Mouse (Mus musculus) hindbrain, postnatal 0 days (tissue): ENCODE results near the gene Hnrnpul2. TPM values are rescaled to one million over a fixed set of nuclear protein-coding genes. Genes with fewer than 3 reads are reported as not detected.
A peak's percentile ranks its signal among the peaks of the same experiment; 100 is the strongest.

Source experiments
- ATAC-seq: fragments of 200-750 bp; cut with Nextera tagmentation; 2 replicates; pipeline ENCODE4 v1.8.0; 2017; ENCODE audit warnings: mild to moderate bottlenecking, moderate TSS enrichment, moderate library complexity
- DNase-seq: peaks from one replicate; pipeline ENCODE4 v3.0.0-alpha.2; 2015; ENCODE audit warnings: low spot score
- H3K27ac ChIP-seq: fragments of 300-500 bp; sonication (generic); 2 replicates; pipeline ENCODE4 v1.5.1; 2014; ENCODE audit warnings: mild to moderate bottlenecking
- H3K27me3 ChIP-seq: fragments of 300-500 bp; sonication (generic); 2 replicates; pipeline ENCODE4 v1.6.1; 2014; ENCODE audit warnings: low read length, mixed read lengths; ENCODE audit not compliant: insufficient read depth
- H3K36me3 ChIP-seq: fragments of 300-500 bp; sonication (generic); 2 replicates; pipeline ENCODE4 v1.6.1; 2014; ENCODE audit warnings: low read length, mixed read lengths; ENCODE audit not compliant: insufficient read depth
- H3K4me1 ChIP-seq: fragments of 300-500 bp; sonication (generic); 2 replicates; pipeline ENCODE4 v1.6.1; 2014; ENCODE audit warnings: antibody characterized with exemption, low read length, mixed read lengths; ENCODE audit not compliant: insufficient read depth
- H3K4me2 ChIP-seq: fragments of 300-500 bp; sonication (generic); 2 replicates; pipeline ENCODE4 v1.6.1; 2014; ENCODE audit warnings: low read depth, mild to moderate bottlenecking, low read length, moderate library complexity, mixed read lengths
- H3K4me3 ChIP-seq: fragments of 300-500 bp; sonication (generic); 2 replicates; pipeline ENCODE4 v1.5.1; 2014; ENCODE audit warnings: low read length
- H3K9ac ChIP-seq: fragments of 300-500 bp; sonication (generic); replicated peaks from 2 replicates; pipeline ENCODE4 v1.6.1; 2014; ENCODE audit warnings: mild to moderate bottlenecking, low read length, moderate library complexity, mixed read lengths
- H3K9me3 ChIP-seq: fragments of 300-500 bp; sonication (generic); 2 replicates; pipeline ENCODE4 v1.6.1; 2016; ENCODE audit warnings: low read length, mixed read lengths
- CTCF ChIP-seq: IDR thresholded peaks from 2 replicates; pipeline ENCODE4 v1.5.1; 2016; ENCODE audit warnings: antibody characterized with exemption, control low read depth, low read depth
- WGBS: fragments of 180-500 bp; shearing (Covaris S2); extraction: QIAGEN DNeasy Blood & Tissue Kit; methylation state at CpG from one replicate; pipeline ENCODE4 v1.1.7; 2014; 5-methylcytosine and 5-hydroxymethylcytosine counted together
- polyA plus RNA-seq: library from polyadenylated mRNA; unstranded; fragments of >200 nt; fragmentation: Nextera tagmentation; extraction: Ambion mirVana; gene quantifications from 2 replicates; pipeline ENCODE4 v1.2.1, GENCODE M21; 2015
- total RNA-seq: library from RNA; depleted of rRNA; stranded (reverse); fragments of >200 nt; gene quantifications from 2 replicates; pipeline ENCODE4 v1.2.3, GENCODE M21; 2014

Hnrnpul2 gene
- total and polyA plus RNA-seq, 2 experiments from 2014 or later = 5.6 to 19.7 TPM

DNA sequence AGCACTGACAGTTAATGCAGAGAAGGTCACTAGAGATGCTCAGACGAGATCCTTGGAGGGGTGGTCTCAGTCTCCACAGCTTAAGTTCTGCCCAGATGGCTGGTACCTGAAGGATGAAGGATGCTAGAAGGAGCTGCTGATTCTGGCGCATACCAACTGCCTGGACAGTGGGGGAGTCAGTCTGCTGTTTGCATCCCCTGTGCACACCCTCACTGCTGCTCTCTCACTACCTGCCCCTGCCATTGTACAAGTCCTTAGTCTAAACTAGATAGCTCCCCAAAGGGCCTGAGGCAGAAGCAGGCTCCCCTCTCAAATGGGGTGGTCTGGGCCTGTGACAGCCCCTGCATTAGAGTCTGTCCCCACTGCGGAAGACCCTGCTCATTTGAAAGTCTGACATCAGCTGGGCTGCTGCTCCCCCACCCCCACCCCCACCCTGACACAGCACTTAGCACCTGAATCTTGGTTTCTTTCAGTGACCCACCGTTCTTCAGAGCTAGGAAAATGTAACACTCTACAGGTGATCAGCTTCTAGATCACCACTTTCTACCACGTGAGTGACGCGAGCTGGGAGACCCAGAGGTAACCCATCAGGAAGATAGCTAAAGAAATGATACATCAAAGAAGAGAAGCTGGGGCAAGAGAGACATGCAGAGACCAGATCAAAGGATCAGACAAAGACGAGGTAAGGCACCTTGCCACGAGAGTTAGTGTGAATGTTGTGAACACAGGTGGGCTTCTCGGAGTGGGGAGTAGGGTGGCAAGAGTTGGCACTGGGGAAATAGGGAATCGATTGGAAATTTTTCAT is 19.5 kb downstream of the Hnrnpul2 start, which contains the start of gene Gng3:
TSS of gene Gng3 (minus strand) at position 92 of the 805 bp plus-strand sequence.
- H3K36me3 ChIP-seq = peaks cover 10% of the 10 kb centered on the region; the same call in 1 of the 2 replicates
- peak; percentile 12; the same call in 1 of the 2 replicates for TF ChIP-seq CTCF
- no peaks in the 10 kb centered on the region for H3K9me3 ChIP-seq
- H3K4me1 ChIP-seq = peaks cover 8% of the 10 kb centered on the region
- 30% methylated on average over 11 of the region's 11 CpGs for WGBS
- ATAC-seq (peak; percentile 87), DNase-seq (peak; percentile 92)
- peak within 1 kb of the TSS; percentile 51 for H3K4me3 ChIP-seq
- peak within 1 kb of the TSS; percentile 97 for H3K27ac ChIP-seq
- peak within 1 kb of the TSS; percentile 91 for H3K4me2 ChIP-seq
- H3K9ac ChIP-seq = peak within 1 kb of the TSS; percentile 73
- H3K27me3 ChIP-seq = no peaks in the 10 kb centered on the region

- H3K4me1 ChIP-seq = peaks cover 8% of the 10 kb centered on the region
- H3K4me2 ChIP-seq = peak overlapping the region; percentile 91
- no peaks in the 10 kb centered on the region for H3K9me3 ChIP-seq
- peak overlapping the region; percentile 97 for H3K27ac ChIP-seq
- H3K4me3 ChIP-seq = peak overlapping the region; percentile 51
- DNase-seq (peak; percentile 76), ATAC-seq (peak; percentile 28)
- peaks cover 3% of the 10 kb centered on the region; the same call in 1 of the 2 replicates for H3K36me3 ChIP-seq
- no peaks in the 10 kb centered on the region for H3K27me3 ChIP-seq
- TF ChIP-seq CTCF = no peak
- peak overlapping the region; percentile 73 for H3K9ac ChIP-seq
- WGBS = 12% methylated on average over 29 of the region's 29 CpGs
Measured at GRCm38 (mm10) chr19:8839908-8840791, 20.3 kb downstream of the Hnrnpul2 start.

DNA sequence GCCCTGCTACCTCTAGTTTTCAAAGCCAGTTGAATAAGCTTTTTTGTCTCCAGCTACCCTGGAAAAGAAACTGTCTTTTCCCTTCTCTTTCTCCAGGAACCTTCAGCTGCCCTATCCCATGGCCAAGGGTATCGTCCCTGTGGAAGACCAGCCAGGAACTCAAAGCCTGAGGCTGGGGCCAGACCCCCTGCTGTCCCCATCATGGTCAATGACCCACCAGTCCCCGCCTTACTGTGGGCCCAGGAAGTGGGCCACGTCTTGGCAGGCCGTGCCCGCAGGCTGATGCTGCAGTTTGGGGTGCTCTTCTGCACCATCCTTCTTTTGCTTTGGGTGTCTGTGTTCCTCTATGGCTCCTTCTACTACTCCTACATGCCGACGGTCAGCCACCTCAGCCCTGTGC is 21.2 kb downstream of the Hnrnpul2 start:
- peak overlapping the region; percentile 51 for H3K4me3 ChIP-seq
- no peaks in the 10 kb centered on the region for H3K27me3 ChIP-seq
- peak overlapping the region; percentile 97; the same call in 1 of the 2 replicates for H3K27ac ChIP-seq
- DNase-seq (no peak), ATAC-seq (no peak)
- TF ChIP-seq CTCF = no peak
- H3K36me3 ChIP-seq = peaks cover 8% of the 10 kb centered on the region; the same call in 1 of the 2 replicates
- peaks cover 8% of the 10 kb centered on the region for H3K4me1 ChIP-seq
- WGBS = 86% methylated on average over 7 of the region's 7 CpGs
- H3K9ac ChIP-seq = peak overlapping the region; percentile 73
- H3K4me2 ChIP-seq = peak overlapping the region; percentile 91
- no peaks in the 10 kb centered on the region for H3K9me3 ChIP-seq

DNA sequence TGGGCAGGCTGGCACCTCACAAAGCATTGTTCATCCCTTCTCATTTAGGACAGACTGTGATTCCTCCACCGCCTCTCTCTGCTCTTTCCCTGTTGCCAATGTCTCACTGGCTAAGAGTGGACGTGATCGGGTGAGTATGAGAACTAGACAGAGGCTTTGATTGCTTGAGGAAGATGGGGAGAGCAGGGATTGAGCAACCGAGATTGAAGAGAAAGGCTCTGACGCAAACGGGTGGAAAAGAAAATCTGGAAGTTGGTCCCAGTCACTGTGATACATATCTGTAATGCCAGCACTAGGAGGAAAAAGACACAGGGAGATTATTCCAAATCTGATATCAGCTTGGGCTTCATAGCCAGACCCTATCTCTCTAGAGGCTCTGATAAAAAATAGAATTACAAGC is 23.2 kb downstream of the Hnrnpul2 start:
- no peak for TF ChIP-seq CTCF
- Histone ChIP-seq H3K4me3 (no peak overlapping the region), H3K4me1 (peaks cover 8% of the 10 kb centered on the region), H3K36me3 (peaks cover 26% of the 10 kb centered on the region), H3K9ac (no peak overlapping the region), H3K4me2 (no peak overlapping the region), H3K27ac (no peak overlapping the region), H3K27me3 (no peaks in the 10 kb centered on the region), H3K9me3 (no peaks in the 10 kb centered on the region)
- 87% methylated on average over 6 of the region's 6 CpGs for WGBS
- no peak for ATAC-seq
- no peak for DNase-seq

GRCm38 (mm10) chr19:8844371-8845129 is 24.7 kb downstream of the Hnrnpul2 start:
- Histone ChIP-seq H3K4me2 (no peak overlapping the region), H3K36me3 (peaks cover 35% of the 10 kb centered on the region), H3K9me3 (no peaks in the 10 kb centered on the region), H3K27me3 (no peaks in the 10 kb centered on the region), H3K27ac (no peak overlapping the region), H3K4me3 (no peak overlapping the region), H3K4me1 (peaks cover 8% of the 10 kb centered on the region), H3K9ac (no peak overlapping the region)
- peak; percentile 87 for DNase-seq
- TF ChIP-seq CTCF = peak; percentile 75
- WGBS = 55% methylated on average over 5 of the region's 5 CpGs
- ATAC-seq = no peak

GRCm38 (mm10) chr19:8848356-8848755 is 28.5 kb downstream of the Hnrnpul2 start:
- Histone ChIP-seq H3K27me3 (no peaks in the 10 kb centered on the region), H3K27ac (no peak overlapping the region), H3K4me2 (no peak overlapping the region), H3K9me3 (no peaks in the 10 kb centered on the region), H3K36me3 (peaks cover 35% of the 10 kb centered on the region), H3K9ac (no peak overlapping the region), H3K4me1 (no peaks in the 10 kb centered on the region), H3K4me3 (no peak overlapping the region)
- no peak for TF ChIP-seq CTCF
- DNase-seq = no peak
- ATAC-seq = no peak
- 82% methylated on average over 5 of the region's 5 CpGs for WGBS
